Mouse (Mus musculus): ENCODE results near the gene 1700080E11Rik. TPM values are rescaled to one million over a fixed set of nuclear protein-coding genes. Genes with fewer than 3 reads are reported as not detected.

Gene 1700080E11Rik
- polyA plus RNA-seq (2014; fragmentation: Nextera tagmentation; extraction: Ambion mirVana): not detected in 2 replicates

GRCm38 (mm10) chr9:105144992-105145391 is at the start of gene 1700080E11Rik:
1700080E11Rik (minus strand) TSS chr9:105145092.
- no peaks in the 10 kb centered on the region for H3K9me3 ChIP-seq (replicated peaks; ENCODE audit: control insufficient read depth, low read length)
- no peak within 1 kb of the TSS for H3K9ac ChIP-seq (ENCODE audit: low read length)
- no peaks in the 10 kb centered on the region for H3K36me3 ChIP-seq (ENCODE audit: control insufficient read depth, insufficient read depth, low read length)
- no peak within 1 kb of the TSS for H3K4me3 ChIP-seq (ENCODE audit: low read depth, low read length)
- 86% methylated on average over 6 of the region's 6 CpGs for WGBS
- H3K4me1 ChIP-seq (ENCODE audit: control insufficient read depth, insufficient read depth, low read length): no peaks in the 10 kb centered on the region
- ATAC-seq (no peak), DNase-seq (ENCODE audit: low spot score) (no peak)
- H3K27me3 ChIP-seq (replicated peaks; ENCODE audit: control insufficient read depth, insufficient read depth, low read length): no peaks in the 10 kb centered on the region
- no peak within 1 kb of the TSS for H3K4me2 ChIP-seq (ENCODE audit: low read length)
- no peak within 1 kb of the TSS for H3K27ac ChIP-seq (ENCODE audit: low read depth, low read length)

GRCm38 (mm10) chr9:105186725-105187124 is 41.8 kb upstream of the 1700080E11Rik start:
- H3K4me3 ChIP-seq (ENCODE audit: low read depth, low read length): no peak overlapping the region
- H3K27me3 ChIP-seq (replicated peaks; ENCODE audit: control insufficient read depth, insufficient read depth, low read length): no peaks in the 10 kb centered on the region
- H3K27ac ChIP-seq (ENCODE audit: low read depth, low read length): no peak overlapping the region
- H3K4me1 ChIP-seq (ENCODE audit: control insufficient read depth, insufficient read depth, low read length): no peaks in the 10 kb centered on the region
- 83% methylated on average over 3 of the region's 3 CpGs for WGBS
- no peaks in the 10 kb centered on the region for H3K9me3 ChIP-seq (replicated peaks; ENCODE audit: control insufficient read depth, low read length)
- no peaks in the 10 kb centered on the region for H3K36me3 ChIP-seq (ENCODE audit: control insufficient read depth, insufficient read depth, low read length)
- ATAC-seq: no peak
- DNase-seq (ENCODE audit: low spot score): no peak
- H3K9ac ChIP-seq (ENCODE audit: low read length): no peak overlapping the region
- no peak overlapping the region for H3K4me2 ChIP-seq (ENCODE audit: low read length)

- Histone ChIP-seq H3K9ac (ENCODE audit: low read length) (no peak overlapping the region), H3K4me2 (ENCODE audit: low read length) (no peak overlapping the region), H3K9me3 (replicated peaks; ENCODE audit: control insufficient read depth, low read length) (no peaks in the 10 kb centered on the region), H3K4me1 (ENCODE audit: control insufficient read depth, insufficient read depth, low read length) (no peaks in the 10 kb centered on the region), H3K27me3 (replicated peaks; ENCODE audit: control insufficient read depth, insufficient read depth, low read length) (no peaks in the 10 kb centered on the region), H3K4me3 (ENCODE audit: low read depth, low read length) (no peak overlapping the region), H3K27ac (ENCODE audit: low read depth, low read length) (no peak overlapping the region), H3K36me3 (ENCODE audit: control insufficient read depth, insufficient read depth, low read length) (no peaks in the 10 kb centered on the region)
- 88% methylated on average over 3 of the region's 3 CpGs for WGBS
- ATAC-seq (no peak), DNase-seq (ENCODE audit: low spot score) (no peak)
These were observed 37.5 kb upstream of the 1700080E11Rik start for GRCm38 (mm10) chr9:105182392-105182791.

GRCm38 (mm10) chr9:105139204-105139603 is 5.7 kb downstream of the 1700080E11Rik start:
- Histone ChIP-seq H3K9me3 (replicated peaks; ENCODE audit: control insufficient read depth, low read length) (no peaks in the 10 kb centered on the region), H3K4me1 (ENCODE audit: control insufficient read depth, insufficient read depth, low read length) (no peaks in the 10 kb centered on the region), H3K4me3 (ENCODE audit: low read depth, low read length) (no peak overlapping the region), H3K9ac (ENCODE audit: low read length) (no peak overlapping the region), H3K27ac (ENCODE audit: low read depth, low read length) (no peak overlapping the region), H3K36me3 (ENCODE audit: control insufficient read depth, insufficient read depth, low read length) (no peaks in the 10 kb centered on the region), H3K4me2 (ENCODE audit: low read length) (no peak overlapping the region), H3K27me3 (replicated peaks; ENCODE audit: control insufficient read depth, insufficient read depth, low read length) (no peaks in the 10 kb centered on the region)
- ATAC-seq: no peak
- DNase-seq (ENCODE audit: low spot score): no peak
- WGBS: 89% methylated on average over 6 of the region's 6 CpGs

- Histone ChIP-seq H3K27ac (ENCODE audit: low read depth, low read length) (no peak overlapping the region), H3K4me2 (ENCODE audit: low read length) (no peak overlapping the region), H3K4me3 (ENCODE audit: low read depth, low read length) (no peak overlapping the region), H3K4me1 (ENCODE audit: control insufficient read depth, insufficient read depth, low read length) (0 out of 2 replicates have a peak, but pooled peaks cover 5% of the 10 kb centered on the region), H3K9me3 (replicated peaks; ENCODE audit: control insufficient read depth, low read length) (no peaks in the 10 kb centered on the region), H3K9ac (ENCODE audit: low read length) (no peak overlapping the region), H3K36me3 (ENCODE audit: control insufficient read depth, insufficient read depth, low read length) (no peaks in the 10 kb centered on the region), H3K27me3 (replicated peaks; ENCODE audit: control insufficient read depth, insufficient read depth, low read length) (no peaks in the 10 kb centered on the region)
- whole genome bisulfite sequencing: 5% methylated on average over 1 of the region's 1 CpGs
- ATAC-seq (no peak), DNase-seq (ENCODE audit: low spot score) (no peak)
These were observed 8.5 kb downstream of the 1700080E11Rik start for GRCm38 (mm10) chr9:105136404-105136803.

GRCm38 (mm10) chr9:105134536-105134935 is 10.4 kb downstream of the 1700080E11Rik start:
- no peak overlapping the region for H3K9ac ChIP-seq (ENCODE audit: low read length)
- H3K4me1 ChIP-seq (ENCODE audit: control insufficient read depth, insufficient read depth, low read length): peaks cover 14% of the 10 kb centered on the region; the same call in 1 of the 2 replicates
- no peak overlapping the region for H3K4me3 ChIP-seq (ENCODE audit: low read depth, low read length)
- no peak for ATAC-seq
- no peaks in the 10 kb centered on the region for H3K9me3 ChIP-seq (replicated peaks; ENCODE audit: control insufficient read depth, low read length)
- H3K27ac ChIP-seq (ENCODE audit: low read depth, low read length): no peak overlapping the region
- DNase-seq (ENCODE audit: low spot score): no peak
- H3K36me3 ChIP-seq (ENCODE audit: control insufficient read depth, insufficient read depth, low read length): no peaks in the 10 kb centered on the region
- WGBS: 93% methylated on average over 5 of the region's 5 CpGs
- H3K27me3 ChIP-seq (replicated peaks; ENCODE audit: control insufficient read depth, insufficient read depth, low read length): no peaks in the 10 kb centered on the region
- no peak overlapping the region for H3K4me2 ChIP-seq (ENCODE audit: low read length)

GRCm38 (mm10) chr9:105132002-105132367 is 12.9 kb downstream of the 1700080E11Rik start:
- peak overlapping the region; percentile 82 for H3K4me2 ChIP-seq (ENCODE audit: low read length)
- H3K36me3 ChIP-seq (ENCODE audit: control insufficient read depth, insufficient read depth, low read length): no peaks in the 10 kb centered on the region
- WGBS: 24% methylated on average over 5 of the region's 5 CpGs
- peak overlapping the region; percentile 75 for H3K4me3 ChIP-seq (ENCODE audit: low read depth, low read length)
- no peaks in the 10 kb centered on the region for H3K27me3 ChIP-seq (replicated peaks; ENCODE audit: control insufficient read depth, insufficient read depth, low read length)
- no peaks in the 10 kb centered on the region for H3K9me3 ChIP-seq (replicated peaks; ENCODE audit: control insufficient read depth, low read length)
- peak overlapping the region; percentile 87; the same call in 1 of the 2 replicates for H3K27ac ChIP-seq (ENCODE audit: low read depth, low read length)
- ATAC-seq (peak; percentile 52), DNase-seq (ENCODE audit: low spot score) (no peak)
- peak overlapping the region; percentile 88; the same call in 1 of the 2 replicates for H3K9ac ChIP-seq (ENCODE audit: low read length)
- peaks cover 14% of the 10 kb centered on the region; the same call in 1 of the 2 replicates for H3K4me1 ChIP-seq (ENCODE audit: control insufficient read depth, insufficient read depth, low read length)

- under 1% methylated on average over 60 of the region's 60 CpGs for WGBS
- ATAC-seq: peak; percentile 99
These were observed 13.5 kb downstream of the 1700080E11Rik start, which contains the start of gene Nudt16 for GRCm38 (mm10) chr9:105131253-105132001. Nudt16 (minus strand) TSS chr9:105131824.

GRCm38 (mm10) chr9:105130331-105130730 is 14.6 kb downstream of the 1700080E11Rik start:
- ATAC-seq: no peak
- 95% methylated on average over 8 of the region's 8 CpGs for WGBS
- no peak overlapping the region for H3K9ac ChIP-seq (ENCODE audit: low read length)

More at GRCm38 (mm10) chr9:105131253-105132001, 13.5 kb downstream of the 1700080E11Rik start, which contains the start of gene Nudt16:
- H3K9me3 ChIP-seq (replicated peaks; ENCODE audit: control insufficient read depth, low read length): no peaks in the 10 kb centered on the region
- H3K4me3 ChIP-seq (ENCODE audit: low read depth, low read length): peak within 1 kb of the TSS; percentile 75
- H3K27ac ChIP-seq (ENCODE audit: low read depth, low read length): peak within 1 kb of the TSS; percentile 87
- H3K27me3 ChIP-seq (replicated peaks; ENCODE audit: control insufficient read depth, insufficient read depth, low read length): no peaks in the 10 kb centered on the region
- no peaks in the 10 kb centered on the region for H3K36me3 ChIP-seq (ENCODE audit: control insufficient read depth, insufficient read depth, low read length)
- peaks cover 14% of the 10 kb centered on the region; the same call in 1 of the 2 replicates for H3K4me1 ChIP-seq (ENCODE audit: control insufficient read depth, insufficient read depth, low read length)
- peak; percentile 96 for DNase-seq (ENCODE audit: low spot score)
- peak within 1 kb of the TSS; percentile 88 for H3K9ac ChIP-seq (ENCODE audit: low read length)
- H3K4me2 ChIP-seq (ENCODE audit: low read length): peak within 1 kb of the TSS; percentile 82

More at GRCm38 (mm10) chr9:105130331-105130730, 14.6 kb downstream of the 1700080E11Rik start:
- Histone ChIP-seq H3K27me3 (replicated peaks; ENCODE audit: control insufficient read depth, insufficient read depth, low read length) (no peaks in the 10 kb centered on the region), H3K4me1 (ENCODE audit: control insufficient read depth, insufficient read depth, low read length) (peaks cover 14% of the 10 kb centered on the region; the same call in 1 of the 2 replicates), H3K4me3 (ENCODE audit: low read depth, low read length) (no peak overlapping the region), H3K4me2 (ENCODE audit: low read length) (no peak overlapping the region), H3K27ac (ENCODE audit: low read depth, low read length) (no peak overlapping the region), H3K36me3 (ENCODE audit: control insufficient read depth, insufficient read depth, low read length) (no peaks in the 10 kb centered on the region), H3K9me3 (replicated peaks; ENCODE audit: control insufficient read depth, low read length) (no peaks in the 10 kb centered on the region)
- no peak for DNase-seq (ENCODE audit: low spot score)
